9 mouse cellular contexts compared by ENCODE assay signal in the genomic region with DNA sequence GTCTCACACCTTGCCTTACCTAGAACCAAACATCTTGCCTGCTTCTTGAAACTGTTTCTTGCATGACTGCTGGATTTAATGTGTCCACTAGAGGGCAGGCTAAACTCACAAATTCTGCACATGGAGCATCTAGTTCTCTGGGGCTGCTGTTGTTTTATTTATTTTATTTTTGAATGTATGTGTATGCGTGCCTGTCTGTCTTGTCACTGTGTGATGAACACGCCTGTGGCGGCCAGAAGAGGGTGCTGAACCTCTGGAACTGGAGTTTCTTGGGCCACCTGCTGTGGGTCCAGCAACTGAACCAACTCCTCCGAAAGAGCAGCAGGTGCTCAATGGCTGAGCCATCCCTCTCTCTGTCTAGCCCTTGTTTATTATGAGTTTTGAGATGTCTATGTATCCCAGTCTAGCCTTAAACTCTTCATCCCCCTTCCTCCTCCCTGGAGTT. TPM values are rescaled to one million over a fixed set of nuclear protein-coding genes. Genes with fewer than 3 reads are reported as not detected.
DNase-seq lines count a peak whose midpoint lies in the region; ATAC-seq and TF ChIP-seq lines count a peak whose summit lies in the region.
"Had no signal": no experiment of that assay in that cellular context is flagged by ENCODE, and none has a peak within 500 bp of the region (broad histone marks: within the 10 kb centered on the region; RNA-seq: fewer than 3 reads in every experiment).

No protein-coding gene starts in this region.

- no peaks in the 10 kb centered on the region for H3K36me3 ChIP-seq in kidney, adult 2 months (ENCODE audit: control insufficient read depth, insufficient read depth, low read length)
- H3K36me3 ChIP-seq in lung, embryonic 15.5 days, result no peaks in the 10 kb centered on the region
- H3K36me3 ChIP-seq: heart, embryonic 13.5 days had no signal

- no peak overlapping the region for H3K9ac ChIP-seq in lung, embryonic 15.5 days
- H3K9ac ChIP-seq: heart, embryonic 13.5 days had no signal

- 14% methylated on average over 4 of the region's 4 CpGs for WGBS in kidney, adult 2 months
- WGBS in lung, embryonic 15.5 days, result 18% methylated on average over 4 of the region's 4 CpGs

- TF ChIP-seq POLR2A in kidney, adult 2 months (IDR thresholded peaks at IDR 0.05; ENCODE audit: low read depth, low read length), result no peak

- no peaks in the 10 kb centered on the region for H3K9me3 ChIP-seq in lung, embryonic 15.5 days
- H3K9me3 ChIP-seq: heart, embryonic 13.5 days had no signal

- H3K27me3 ChIP-seq in kidney, adult 2 months (replicated peaks; ENCODE audit: control insufficient read depth, insufficient read depth, low read length), result no peaks in the 10 kb centered on the region
- H3K27me3 ChIP-seq in lung, embryonic 15.5 days, result 0 out of 2 replicates have a peak, but pooled peaks cover 3% of the 10 kb centered on the region
- H3K27me3 ChIP-seq: heart, embryonic 13.5 days had no signal

- peak; percentile 91 for DNase-seq in 416B (ENCODE audit: low read depth)
- DNase-seq in CD8-positive naive resting alpha-beta T cell, adult 2 months (ENCODE audit: low read depth in 2 of 2, low spot score in 2 of 2), result peak; percentile 58 to 65
- peak; percentile 76 for DNase-seq in cerebellum, adult 9-10 months
- DNase-seq in frontal cortex, postnatal 36 days (ENCODE audit: low spot score in 2 of 2), result peak; percentile 38 to 66
- peak; percentile 67 for DNase-seq in kidney, adult 2 months
- DNase-seq in thymus, postnatal 36 days, result peak; percentile 36 to 63

- H3K4me2 ChIP-seq in lung, embryonic 15.5 days, result no peak overlapping the region
- H3K4me2 ChIP-seq: heart, embryonic 13.5 days had no signal

- ATAC-seq in lung, embryonic 15.5 days (ENCODE audit: borderline replicate concordance, extremely low read depth, low FRiP score, low TSS enrichment), result peak; percentile 66
- ATAC-seq in neutrophil, adult 5-6 weeks (ENCODE audit: extremely low read depth, insufficient number of reproducible peaks, low FRiP score, poor library complexity, severe bottlenecking), result peak; percentile 93

- H3K4me3 ChIP-seq in kidney, adult 2 months (ENCODE audit: insufficient read depth, low read depth, low read length), result no peak overlapping the region
- H3K4me3 ChIP-seq in lung, embryonic 15.5 days, result no peak overlapping the region
- H3K4me3 ChIP-seq: heart, embryonic 13.5 days had no signal

- H3K27ac ChIP-seq in kidney, adult 2 months (ENCODE audit: insufficient read depth, low read depth, low read length), result no peak overlapping the region
- no peak overlapping the region for H3K27ac ChIP-seq in lung, embryonic 15.5 days
- H3K27ac ChIP-seq: heart, embryonic 13.5 days had no signal

- H3K4me1 ChIP-seq in kidney, adult 2 months (ENCODE audit: control insufficient read depth, insufficient read depth, low read length), result no peaks in the 10 kb centered on the region
- no peaks in the 10 kb centered on the region for H3K4me1 ChIP-seq in lung, embryonic 15.5 days
- H3K4me1 ChIP-seq: heart, embryonic 13.5 days had no signal

- TF ChIP-seq CTCF in kidney, adult 2 months (conservative IDR thresholded peaks at IDR 0.05; ENCODE audit: insufficient read depth, insufficient read length, low read depth, low read length), result peak; percentile 46

RNA-seq across cellular contexts. Expression of a gene that starts 5.9 kb away (rescaled TPM):
- polyA plus RNA-seq in kidney, adult 2 months (2012; rRNA removed), result 3.6 TPM in 2 replicates
- polyA plus RNA-seq in lung, embryonic 15.5 days (2015; fragmentation: Nextera tagmentation; extraction: Ambion mirVana), result 6.0 and 6.1 TPM in 2 replicates
- 33.1 and 34.9 TPM in 2 replicates for total RNA-seq in neutrophil, adult 5-6 weeks (2017)

RNA-seq across cellular contexts. Expression of a gene that starts 9.2 kb away (rescaled TPM):
- polyA plus RNA-seq in kidney, adult 2 months (2012; rRNA removed), result 22.1 and 24.5 TPM in 2 replicates
- polyA plus RNA-seq in lung, embryonic 15.5 days (2015; fragmentation: Nextera tagmentation; extraction: Ambion mirVana), result 33.3 and 36.7 TPM in 2 replicates
- total RNA-seq in neutrophil, adult 5-6 weeks (2017), result 312 and 322 TPM in 2 replicates
